Mouse (Mus musculus): ENCODE results near the gene Gm42878.

- TF ChIP-seq POLR2A (IDR thresholded peaks at IDR 0.05; ENCODE audit: insufficient read depth, low read length) (no peak), EP300 (IDR thresholded peaks at IDR 0.05; ENCODE audit: insufficient read depth, low read depth, low read length) (no peak)
Observed at GRCm38 (mm10) chr5:121469566-121469965, 75.7 kb downstream of the Gm42878 start.
